Mouse (Mus musculus): Measurements from ENCODE around the gene Polr2h. TPM values are rescaled to one million over a fixed set of nuclear protein-coding genes. Genes with fewer than 3 reads are reported as not detected.

The Polr2h gene
- total and polyA plus RNA-seq, 3 experiments = 9.0 to 11.8 (median 9.0) TPM

DNA sequence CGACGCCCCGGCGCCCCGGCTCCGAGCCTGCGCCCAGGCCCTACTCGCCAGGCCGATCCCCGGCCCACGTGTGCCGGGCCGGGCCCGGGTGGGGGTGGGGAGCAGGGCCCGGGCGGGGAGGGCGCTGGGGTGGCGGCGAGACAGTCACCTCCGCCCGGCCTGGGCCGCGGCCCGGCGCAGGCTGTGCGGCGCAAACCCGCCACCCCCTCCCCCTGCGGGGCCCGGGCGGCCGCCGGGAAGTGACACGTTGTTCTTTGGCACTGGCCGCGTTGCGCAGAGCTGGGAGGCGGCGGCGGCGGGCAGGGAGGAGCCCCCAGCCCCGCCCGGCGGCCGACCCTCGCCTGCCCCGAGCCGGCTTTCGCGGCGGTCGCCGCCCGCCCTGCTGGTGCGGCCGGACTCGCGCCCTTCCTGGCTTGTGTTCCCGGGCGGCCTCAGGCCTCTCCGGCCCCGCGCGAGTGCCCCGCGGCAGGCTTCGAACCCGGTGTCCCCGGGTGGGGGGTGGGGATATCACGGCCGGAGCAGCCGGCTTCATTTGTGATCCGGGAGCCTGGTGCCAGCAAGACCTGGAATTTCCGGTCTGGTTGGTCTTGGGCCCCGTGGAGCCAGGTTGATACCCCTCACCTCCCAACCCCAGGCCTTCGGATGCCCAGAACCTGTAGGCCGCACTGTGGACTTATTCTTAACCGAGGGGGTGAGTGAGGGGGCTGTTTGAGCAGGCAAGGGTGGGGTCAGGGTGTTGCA lies 44.3 kb upstream of the Polr2h start:
- Histone ChIP-seq H3K27me3 (ENCODE audit: control insufficient read depth, insufficient read depth, low read length) (no peaks in the 10 kb centered on the region), H3K9ac (ENCODE audit: low read depth, low read length) (peak overlapping the region; percentile 94), H3K4me3 (peak overlapping the region; percentile 84), H3K36me3 (ENCODE audit: control insufficient read depth, insufficient read depth, low read length) (peaks cover 22% of the 10 kb centered on the region), H3K79me2 (replicated peaks; ENCODE audit: control insufficient read depth, insufficient read depth, low read length) (peaks cover 12% of the 10 kb centered on the region), H3K4me1 (ENCODE audit: control insufficient read depth, insufficient read depth, low read length) (peaks cover 12% of the 10 kb centered on the region), H3K27ac (peak overlapping the region; percentile 82)
- TF ChIP-seq EP300 (IDR thresholded peaks at IDR 0.05; ENCODE audit: insufficient read depth, low read depth, low read length) (no peak), POLR2A (IDR thresholded peaks at IDR 0.05; ENCODE audit: insufficient read depth, low read depth, low read length) (no peak), CTCF (IDR thresholded peaks at IDR 0.05) (no peak)
- intact Hi-C loops (cut with DNase I) = loop anchor here (1.0 to 5.0 kb wide), 3 partner anchors 22 to 136 kb away; partner anchors contain the start of genes Ap2m1, Clcn2, Polr2h and Psmd2
- peak; percentile 81 to 83 for DNase-seq
- WGBS = 1% methylated on average over 48 of the region's 78 CpGs

DNA sequence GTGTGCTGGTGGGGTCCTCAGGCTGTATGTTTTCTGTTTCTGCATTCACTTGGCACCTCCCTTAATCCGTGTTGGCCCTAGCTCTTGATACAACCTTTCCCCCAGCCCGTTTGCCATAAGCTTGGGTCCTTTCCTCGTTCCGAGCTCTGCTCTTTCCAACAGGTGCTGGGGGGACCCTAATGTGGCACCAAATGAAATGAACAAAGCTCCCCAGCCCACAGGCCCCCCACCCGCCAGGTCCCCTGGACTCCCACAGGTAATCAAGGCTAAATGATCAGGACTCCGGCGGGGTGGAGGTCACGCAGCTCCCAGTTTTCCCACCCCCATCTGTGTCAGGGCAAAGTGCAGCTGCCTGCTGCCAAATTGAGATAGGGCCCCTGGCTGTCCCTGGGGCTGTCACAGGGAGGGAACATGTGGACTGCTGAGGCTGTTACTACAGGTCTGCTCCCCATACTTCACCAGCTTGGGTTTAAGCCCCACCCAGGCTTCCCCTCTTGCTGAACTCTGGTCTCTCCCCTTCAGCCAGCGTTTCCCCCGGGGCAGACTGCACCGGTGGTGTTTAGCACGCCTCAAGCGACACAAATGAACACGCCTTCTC lies 43.7 kb upstream of the Polr2h start:
- H3K9ac ChIP-seq (ENCODE audit: low read depth, low read length) = peak overlapping the region; percentile 94
- DNase-seq = peak; percentile 42 to 49
- intact Hi-C loops (cut with DNase I) = loop anchor here (2.0 to 5.0 kb wide), 2 partner anchors 43 to 137 kb away; partner anchors contain the start of genes Ap2m1, Clcn2 and Polr2h

DNA sequence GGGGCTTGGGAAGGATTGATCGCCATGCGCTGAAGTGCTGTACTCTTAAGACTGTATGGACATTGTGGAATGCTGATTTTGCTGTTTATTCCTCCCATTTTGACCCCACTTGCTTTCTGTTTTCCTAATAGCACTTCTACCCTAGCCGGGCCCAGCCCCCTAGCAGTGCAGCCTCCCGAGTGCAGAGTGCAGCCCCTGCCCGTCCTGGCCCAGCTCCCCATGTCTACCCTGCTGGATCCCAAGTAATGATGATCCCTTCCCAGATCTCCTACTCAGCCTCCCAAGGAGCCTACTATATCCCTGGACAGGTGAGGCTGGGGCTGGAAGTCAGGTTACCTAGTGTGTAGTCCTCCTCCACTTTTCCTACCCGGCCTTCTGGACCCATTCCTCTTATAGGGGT lies 42.3 kb upstream of the Polr2h start:
- no peak overlapping the region for H3K9ac ChIP-seq (ENCODE audit: low read depth, low read length)

More for the DNA sequence above, 43.7 kb upstream of the Polr2h start:
- TF ChIP-seq POLR2A (IDR thresholded peaks at IDR 0.05; ENCODE audit: insufficient read depth, low read depth, low read length) (no peak), EP300 (IDR thresholded peaks at IDR 0.05; ENCODE audit: insufficient read depth, low read depth, low read length) (no peak), CTCF (IDR thresholded peaks at IDR 0.05) (no peak)
- Histone ChIP-seq H3K36me3 (ENCODE audit: control insufficient read depth, insufficient read depth, low read length) (peaks cover 23% of the 10 kb centered on the region), H3K4me1 (ENCODE audit: control insufficient read depth, insufficient read depth, low read length) (peaks cover 12% of the 10 kb centered on the region), H3K79me2 (replicated peaks; ENCODE audit: control insufficient read depth, insufficient read depth, low read length) (peaks cover 12% of the 10 kb centered on the region), H3K27ac (peak overlapping the region; percentile 82), H3K27me3 (ENCODE audit: control insufficient read depth, insufficient read depth, low read length) (no peaks in the 10 kb centered on the region), H3K4me3 (peak overlapping the region; percentile 84)
- WGBS = 4% methylated on average over 14 of the region's 14 CpGs

DNA sequence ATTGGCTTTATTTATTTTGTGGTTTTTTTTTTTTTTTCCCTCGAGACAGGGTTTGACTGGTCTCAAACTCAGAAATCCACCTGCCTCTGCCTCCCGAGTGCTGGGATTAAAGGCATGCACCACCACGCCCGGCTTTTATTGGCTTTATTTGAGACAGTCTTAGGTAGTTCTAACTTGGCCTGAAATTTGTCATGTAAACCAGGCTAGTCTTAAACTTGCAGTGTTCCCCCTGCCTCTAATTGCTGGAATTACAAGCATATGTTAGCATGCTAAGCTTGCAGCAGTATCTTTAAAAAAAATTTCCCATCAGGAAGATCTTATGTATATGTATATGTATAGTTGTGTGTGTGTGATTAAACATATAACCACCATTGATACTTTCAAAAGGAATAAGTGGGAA lies 40.8 kb upstream of the Polr2h start:
- peaks cover 12% of the 10 kb centered on the region for H3K4me1 ChIP-seq (ENCODE audit: control insufficient read depth, insufficient read depth, low read length)
- TF ChIP-seq POLR2A (IDR thresholded peaks at IDR 0.05; ENCODE audit: insufficient read depth, low read depth, low read length) = no peak
- no peak for TF ChIP-seq EP300 (IDR thresholded peaks at IDR 0.05; ENCODE audit: insufficient read depth, low read depth, low read length)
- TF ChIP-seq CTCF (IDR thresholded peaks at IDR 0.05) = no peak

More for the DNA sequence above, 42.3 kb upstream of the Polr2h start:
- peaks cover 12% of the 10 kb centered on the region for H3K79me2 ChIP-seq (replicated peaks; ENCODE audit: control insufficient read depth, insufficient read depth, low read length)
- peaks cover 26% of the 10 kb centered on the region for H3K36me3 ChIP-seq (ENCODE audit: control insufficient read depth, insufficient read depth, low read length)
- peaks cover 12% of the 10 kb centered on the region for H3K4me1 ChIP-seq (ENCODE audit: control insufficient read depth, insufficient read depth, low read length)
- WGBS = 84% methylated on average over 6 of the region's 6 CpGs
- DNase-seq = no peak
- no peak overlapping the region for H3K4me3 ChIP-seq
- no peak overlapping the region for H3K27ac ChIP-seq
- TF ChIP-seq EP300 (IDR thresholded peaks at IDR 0.05; ENCODE audit: insufficient read depth, low read depth, low read length) = no peak
- TF ChIP-seq CTCF (IDR thresholded peaks at IDR 0.05) = no peak
- no peak for TF ChIP-seq POLR2A (IDR thresholded peaks at IDR 0.05; ENCODE audit: insufficient read depth, low read depth, low read length)
- intact Hi-C loops (cut with DNase I) = loop anchor here (1.0 kb wide), 1 partner anchor 18 kb away; the partner anchor contains the start of gene Fam131a
- no peaks in the 10 kb centered on the region for H3K27me3 ChIP-seq (ENCODE audit: control insufficient read depth, insufficient read depth, low read length)

DNA sequence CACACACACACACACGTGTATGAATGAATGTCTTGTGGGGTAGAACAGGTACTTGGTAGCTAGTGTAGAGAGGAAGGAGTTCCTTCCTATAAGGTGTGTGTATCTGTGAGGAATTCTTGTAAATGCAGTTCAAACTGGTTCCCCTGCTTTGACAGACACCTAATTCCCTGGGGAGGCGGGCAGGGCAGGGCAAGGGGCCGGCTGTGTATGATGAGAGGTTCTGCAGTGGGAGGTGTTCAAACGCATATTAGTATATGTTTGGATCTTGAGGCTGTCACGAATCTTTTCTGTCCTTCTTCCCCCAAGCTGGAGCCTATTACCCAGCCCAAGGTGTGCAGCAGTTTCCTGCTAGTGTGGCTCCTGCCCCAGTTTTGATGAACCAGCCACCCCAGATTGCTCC lies 40.1 kb upstream of the Polr2h start:
- H3K27me3 ChIP-seq (ENCODE audit: control insufficient read depth, insufficient read depth, low read length) = no peaks in the 10 kb centered on the region
- no peak overlapping the region for H3K4me3 ChIP-seq
- peaks cover 12% of the 10 kb centered on the region for H3K4me1 ChIP-seq (ENCODE audit: control insufficient read depth, insufficient read depth, low read length)
- intact Hi-C loops (cut with DNase I) = no loop called here
- no peak for TF ChIP-seq POLR2A (IDR thresholded peaks at IDR 0.05; ENCODE audit: insufficient read depth, low read depth, low read length)
- TF ChIP-seq EP300 (IDR thresholded peaks at IDR 0.05; ENCODE audit: insufficient read depth, low read depth, low read length) = no peak
- no peak for TF ChIP-seq CTCF (IDR thresholded peaks at IDR 0.05)
- 82% methylated on average over 5 of the region's 5 CpGs for WGBS
- H3K9ac ChIP-seq (ENCODE audit: low read depth, low read length) = no peak overlapping the region
- peaks cover 26% of the 10 kb centered on the region for H3K36me3 ChIP-seq (ENCODE audit: control insufficient read depth, insufficient read depth, low read length)
- H3K27ac ChIP-seq = peak overlapping the region; percentile 53
- H3K79me2 ChIP-seq (replicated peaks; ENCODE audit: control insufficient read depth, insufficient read depth, low read length) = peaks cover 12% of the 10 kb centered on the region
- no peak for DNase-seq

More for the DNA sequence above, 40.8 kb upstream of the Polr2h start:
- Histone ChIP-seq H3K79me2 (replicated peaks; ENCODE audit: control insufficient read depth, insufficient read depth, low read length) (peaks cover 12% of the 10 kb centered on the region), H3K9ac (ENCODE audit: low read depth, low read length) (no peak overlapping the region), H3K4me3 (no peak overlapping the region), H3K27me3 (ENCODE audit: control insufficient read depth, insufficient read depth, low read length) (no peaks in the 10 kb centered on the region), H3K36me3 (ENCODE audit: control insufficient read depth, insufficient read depth, low read length) (peaks cover 26% of the 10 kb centered on the region), H3K27ac (no peak overlapping the region)
- DNase-seq = no peak
- WGBS = 78% methylated on average over 4 of the region's 4 CpGs
- intact Hi-C loops (cut with DNase I) = no loop called here
